16 mouse cellular contexts compared by ENCODE assay signal in the genomic region with DNA sequence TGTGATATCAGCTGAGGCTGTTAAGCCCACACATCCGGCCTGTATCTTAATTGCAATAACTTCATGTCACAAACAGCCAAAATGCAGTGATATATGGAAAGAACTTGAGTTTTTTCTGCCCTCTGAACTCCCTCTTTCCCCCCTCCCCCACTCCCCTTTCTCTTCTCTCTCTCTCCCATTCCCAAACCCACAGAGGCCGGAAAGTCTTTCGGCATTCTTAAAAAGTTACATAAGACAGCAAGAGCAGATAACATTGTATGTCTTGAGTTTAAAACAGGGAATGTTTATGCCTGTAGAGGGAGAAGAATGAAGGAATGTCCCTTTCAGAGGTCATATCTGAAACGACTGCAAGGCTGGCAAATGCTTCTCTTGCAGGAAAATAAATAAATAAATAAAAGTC.
A peak's percentile ranks its signal among the peaks of the same experiment; 100 is the strongest.
DNase-seq lines count a peak whose midpoint lies in the region; ATAC-seq and TF ChIP-seq lines count a peak whose summit lies in the region.
"Had no signal": no experiment of that assay in that cellular context is flagged by ENCODE, and none has a peak within 500 bp of the region (broad histone marks: within the 10 kb centered on the region; RNA-seq: fewer than 3 reads in every experiment).

No protein-coding gene starts in this region.

- peaks cover 7% of the 10 kb centered on the region for H3K9me3 ChIP-seq in heart, embryonic 13.5 days
- H3K9me3 ChIP-seq in kidney, embryonic 15.5 days (replicated peaks): 0 out of 2 replicates have a peak, but pooled peaks cover 2% of the 10 kb centered on the region
- no peaks in the 10 kb centered on the region for H3K9me3 ChIP-seq in stomach, embryonic 15.5 days
- no peaks in the 10 kb centered on the region for H3K9me3 ChIP-seq in stomach, postnatal 0 days (ENCODE audit: control insufficient read depth, low read length)
- H3K9me3 ChIP-seq: midbrain, embryonic 13.5 days had no signal

- no peak for ATAC-seq in heart, embryonic 13.5 days (ENCODE audit: extremely low read depth, insufficient number of reproducible peaks, low FRiP score, low TSS enrichment)
- no peak for ATAC-seq in kidney, embryonic 15.5 days (replicated peaks; ENCODE audit: low FRiP score)
- ATAC-seq in stomach, embryonic 15.5 days (ENCODE audit: insufficient read depth, low FRiP score, low read depth): no peak
- ATAC-seq in stomach, postnatal 0 days (ENCODE audit: low FRiP score, low TSS enrichment): no peak
- ATAC-seq: activated CD4-positive, CD25-positive, alpha-beta regulatory T cell, adult 4 months; midbrain, embryonic 13.5 days; Patski had no signal

- TF ChIP-seq EP300 in stomach, postnatal 0 days (optimal IDR thresholded peaks at IDR 0.05): no peak

- TF ChIP-seq CTCF in stomach, postnatal 0 days (IDR thresholded peaks at IDR 0.05; ENCODE audit: low read depth): no peak

- H3K36me3 ChIP-seq in heart, embryonic 13.5 days: no peaks in the 10 kb centered on the region
- H3K36me3 ChIP-seq in kidney, embryonic 15.5 days: no peaks in the 10 kb centered on the region
- H3K36me3 ChIP-seq in stomach, embryonic 15.5 days: no peaks in the 10 kb centered on the region
- H3K36me3 ChIP-seq in stomach, postnatal 0 days (ENCODE audit: control insufficient read depth, insufficient read depth, low read length): no peaks in the 10 kb centered on the region
- H3K36me3 ChIP-seq: hindbrain, embryonic 10.5 days; midbrain, embryonic 13.5 days had no signal

- H3K9ac ChIP-seq in heart, embryonic 13.5 days: no peak overlapping the region
- H3K9ac ChIP-seq in kidney, embryonic 15.5 days: no peak overlapping the region
- H3K9ac ChIP-seq in stomach, embryonic 15.5 days: no peak overlapping the region
- no peak overlapping the region for H3K9ac ChIP-seq in stomach, postnatal 0 days (ENCODE audit: low read length)
- H3K9ac ChIP-seq: midbrain, embryonic 13.5 days had no signal

- DNase-seq in heart, postnatal 14 days: no peak
- DNase-seq in kidney, postnatal 10 days: peak; percentile 29
- no peak for DNase-seq in stomach, postnatal 0 days (ENCODE audit: low spot score)
- peak; percentile 37 for DNase-seq in yolk sac, embryonic 10.5 days (ENCODE audit: low spot score)
- DNase-seq in frontal cortex, adult 2 months (ENCODE audit: extremely low spot score in 1 of 2, low spot score in 1 of 2): no peak
- DNase-seq: cerebellum, adult 18-20 months; gastrocnemius, postnatal 10 days; right cerebral cortex, postnatal 25 days; thymus, postnatal 25 days had no signal

- no peak overlapping the region for H3K4me3 ChIP-seq in heart, embryonic 13.5 days
- H3K4me3 ChIP-seq in kidney, embryonic 15.5 days (replicated peaks): no peak overlapping the region
- no peak overlapping the region for H3K4me3 ChIP-seq in stomach, embryonic 15.5 days (replicated peaks)
- H3K4me3 ChIP-seq in stomach, postnatal 0 days (ENCODE audit: low read depth, low read length): no peak overlapping the region
- H3K4me3 ChIP-seq: hindbrain, embryonic 10.5 days; midbrain, embryonic 13.5 days had no signal

- 13% methylated on average over 4 of the region's 4 CpGs for WGBS in heart, embryonic 13.5 days
- 42% methylated on average over 4 of the region's 4 CpGs for WGBS in kidney, embryonic 15.5 days
- WGBS in stomach, embryonic 15.5 days: 12% methylated on average over 4 of the region's 4 CpGs
- 21% methylated on average over 4 of the region's 4 CpGs for WGBS in stomach, postnatal 0 days

- no peaks in the 10 kb centered on the region for H3K27me3 ChIP-seq in heart, embryonic 13.5 days (replicated peaks)
- no peaks in the 10 kb centered on the region for H3K27me3 ChIP-seq in kidney, embryonic 15.5 days
- H3K27me3 ChIP-seq in stomach, embryonic 15.5 days (replicated peaks): no peaks in the 10 kb centered on the region
- H3K27me3 ChIP-seq in stomach, postnatal 0 days (ENCODE audit: control insufficient read depth, insufficient read depth, low read length): no peaks in the 10 kb centered on the region
- H3K27me3 ChIP-seq: midbrain, embryonic 13.5 days; Patski had no signal

- H3K4me1 ChIP-seq in heart, embryonic 13.5 days: peaks cover 27% of the 10 kb centered on the region
- peaks cover 18% of the 10 kb centered on the region for H3K4me1 ChIP-seq in kidney, embryonic 15.5 days
- H3K4me1 ChIP-seq in stomach, embryonic 15.5 days: peaks cover 10% of the 10 kb centered on the region; the same call in 1 of the 2 replicates
- H3K4me1 ChIP-seq in stomach, postnatal 0 days (replicated peaks; ENCODE audit: control insufficient read depth, insufficient read depth): no peaks in the 10 kb centered on the region; the same call in none of the 2 replicates

- intact Hi-C loops in heart, postnatal 14 days (cut with DNase I): no loop called here

- H3K4me2 ChIP-seq in heart, embryonic 13.5 days: peak overlapping the region; percentile 34
- no peak overlapping the region for H3K4me2 ChIP-seq in kidney, embryonic 15.5 days
- H3K4me2 ChIP-seq in stomach, embryonic 15.5 days: no peak overlapping the region
- H3K4me2 ChIP-seq in stomach, postnatal 0 days (replicated peaks; ENCODE audit: low read depth): no peak overlapping the region
- H3K4me2 ChIP-seq: midbrain, embryonic 13.5 days had no signal

- H3K27ac ChIP-seq in heart, embryonic 13.5 days (replicated peaks): peak overlapping the region; percentile 83
- H3K27ac ChIP-seq in kidney, embryonic 15.5 days: no peak overlapping the region
- 0 out of 2 replicates have a peak overlapping the region, but pooled peaks have one; percentile 6 for H3K27ac ChIP-seq in stomach, embryonic 15.5 days
- no peak overlapping the region for H3K27ac ChIP-seq in stomach, postnatal 0 days (replicated peaks)
- H3K27ac ChIP-seq: hindbrain, embryonic 10.5 days; midbrain, embryonic 13.5 days had no signal

Comparison
In these comparisons a context has a peak if more than half of its experiments do, and no peak if none do; other contexts are left out.
1. H3K27ac ChIP-seq: peak in heart, embryonic 13.5 days (single experiment) and stomach, embryonic 15.5 days (single experiment); none in kidney, embryonic 15.5 days (single experiment) and stomach, postnatal 0 days (single experiment).
2. DNase-seq: peak in kidney, postnatal 10 days (single experiment) and yolk sac, embryonic 10.5 days (single experiment); none in heart, postnatal 14 days (0 of 2), stomach, postnatal 0 days (single experiment) and frontal cortex, adult 2 months (0 of 2).